Mouse (Mus musculus) embryonic stem cell, embryonic (primary cell): ENCODE results near the gene Ncln.

Experiments
- CTCF ChIA-PET, 4 experiments: fragments of 300-600 bp in 2 of 4; fragments of 350-600 bp in 2 of 4; sonication (Branson Sonifier 250); formaldehyde crosslinking; loops; one replicate each; lab custom pipeline; 2022; ENCODE audit warnings: inconsistent platforms in 2 of 4; lab: Charles Lee
- POLR2A ChIA-PET, 4 experiments: fragments of 300-600 bp in 2 of 4; fragments of 350-600 bp in 2 of 4; sonication (Branson Sonifier 250); formaldehyde crosslinking; loops; one replicate each; lab custom pipeline; 2022; ENCODE audit warnings: antibody characterized with exemption in 4 of 4, inconsistent platforms in 1 of 4; lab: Charles Lee

Ncln gene

GRCm38 (mm10) chr10:81496264-81496901 lies at the start of gene Ncln:
Ncln (minus strand) TSS chr10:81496392.
- ChIA-PET POLR2A (interaction anchor here (0.5 to 5.5 kb wide), 53 partner anchors 8 to 567 kb away, joined by 3 to 60 read pairs (median 4); partner anchors contain the start of genes Pip5k1c (in 2 of the 4), Cactin (in 1 of the 4), Celf5 (in 1 of the 4) and Eef2 (in 1 of the 4)), CTCF (interaction anchor here (0.5 to 2.5 kb wide), 31 partner anchors 8 to 615 kb away, joined by 3 to 13 read pairs (median 3); partner anchors contain the start of genes Celf5 (in 2 of the 4), Gna11 (in 1 of the 4) and Pip5k1c (in 1 of the 4))

- ChIA-PET CTCF (interaction anchor here in 2 of 4 experiments (0.6 to 12.9 kb wide), 10 partner anchors 7 to 1377 kb away, joined by 3 to 175 read pairs (median 4); partner anchors contain the start of genes Celf5 (in 1 of the 2), Ncln (in 1 of the 2) and Pip5k1c (in 1 of the 2)), POLR2A (interaction anchor here in 3 of 4 experiments (0.5 to 3.3 kb wide), 28 partner anchors 9 to 1617 kb away, joined by 3 to 9 read pairs (median 4); partner anchors contain the start of genes Ankrd24 (in 1 of the 3), Apba3 (in 1 of the 3), Cactin (in 1 of the 3) and Dohh (in 1 of the 3))
Observed at GRCm38 (mm10) chr10:81545161-81545747, 49.1 kb upstream of the Ncln start, which contains the start of gene Gna11. Gna11 (minus strand) TSS chr10:81545190.

- CTCF ChIA-PET = interaction anchor here in 3 of 4 experiments (0.6 to 12.9 kb wide), 13 partner anchors 8 to 304 kb away, joined by 3 to 175 read pairs (median 4); partner anchors contain the start of genes Cactin (in 1 of the 3), Celf5 (in 1 of the 3), Fzr1 (in 1 of the 3) and Ncln (in 1 of the 3)
- POLR2A ChIA-PET = interaction anchor here in 3 of 4 experiments (0.5 to 3.3 kb wide), 25 partner anchors 8 to 252 kb away, joined by 3 to 9 read pairs (median 3); partner anchors contain the start of genes Ankrd24 (in 1 of the 3), Cactin (in 1 of the 3), Dohh (in 1 of the 3) and Fzr1 (in 1 of the 3)
Observed at GRCm38 (mm10) chr10:81544296-81545160, 48.3 kb upstream of the Ncln start.

GRCm38 (mm10) chr10:81543633-81544032 lies 47.4 kb upstream of the Ncln start:
- CTCF ChIA-PET = interaction anchor here in 3 of 4 experiments (0.6 to 12.9 kb wide), 11 partner anchors 8 to 223 kb away, joined by 3 to 175 read pairs (median 5); partner anchors contain the start of gene Cactin (in 1 of the 3)
- POLR2A ChIA-PET = interaction anchor here (0.5 to 4.9 kb wide), 19 partner anchors 9 to 142 kb away, joined by 3 to 20 read pairs (median 3); partner anchors contain the start of gene Ncln (in 1 of the 4)

GRCm38 (mm10) chr10:81542727-81543460 lies 46.7 kb upstream of the Ncln start:
- ChIA-PET CTCF (interaction anchor here in 3 of 4 experiments (0.6 to 12.9 kb wide), 10 partner anchors 8 to 129 kb away, joined by 3 to 175 read pairs (median 4); no protein-coding TSS in a partner anchor), POLR2A (interaction anchor here (0.7 to 4.9 kb wide), 15 partner anchors 8 to 141 kb away, joined by 3 to 20 read pairs (median 3); partner anchors contain the start of gene Ncln (in 1 of the 4))

GRCm38 (mm10) chr10:81541803-81542202 lies 45.6 kb upstream of the Ncln start:
- ChIA-PET POLR2A (interaction anchor here in 2 of 4 experiments (0.6 to 4.9 kb wide), 5 partner anchors 9 to 146 kb away, joined by 3 to 20 read pairs (median 4); no protein-coding TSS in a partner anchor), CTCF (interaction anchor here in 2 of 4 experiments (0.8 to 12.9 kb wide), 4 partner anchors 11 to 39 kb away, joined by 3 to 175 read pairs (median 4); no protein-coding TSS in a partner anchor)

- ChIA-PET POLR2A (interaction anchor here in 2 of 4 experiments (0.6 to 4.9 kb wide), 3 partner anchors 11 to 146 kb away, joined by 3 to 20 read pairs (median 4); no protein-coding TSS in a partner anchor), CTCF (interaction anchor here in 1 of 4 experiments (1.2 to 12.9 kb wide), 2 partner anchors 11 to 23 kb away, joined by 3 to 175 read pairs; no protein-coding TSS in a partner anchor)
Observed at GRCm38 (mm10) chr10:81541363-81541762, 45.2 kb upstream of the Ncln start.

GRCm38 (mm10) chr10:81538321-81539048 lies 42.3 kb upstream of the Ncln start:
- ChIA-PET POLR2A (interaction anchor here in 2 of 4 experiments (0.6 to 4.9 kb wide), 5 partner anchors 14 to 607 kb away, joined by 3 to 20 read pairs (median 5); no protein-coding TSS in a partner anchor), CTCF (interaction anchor here (0.7 to 12.9 kb wide), 10 partner anchors 11 to 246 kb away, joined by 3 to 175 read pairs (median 4); partner anchors contain the start of genes Celf5 (in 1 of the 4) and Pip5k1c (in 1 of the 4))

GRCm38 (mm10) chr10:81537429-81537828 lies 41.2 kb upstream of the Ncln start:
- CTCF ChIA-PET = interaction anchor here (0.6 to 12.9 kb wide), 12 partner anchors 13 to 294 kb away, joined by 3 to 175 read pairs (median 5); partner anchors contain the start of genes Aes (in 1 of the 4) and Pip5k1c (in 1 of the 4)
- POLR2A ChIA-PET = interaction anchor here in 3 of 4 experiments (0.6 to 3.3 kb wide), 7 partner anchors 13 to 715 kb away, joined by 3 to 16 read pairs (median 4); partner anchors contain the start of genes Ankrd24 (in 1 of the 3), Ncln (in 1 of the 3) and Sirt6 (in 1 of the 3)

GRCm38 (mm10) chr10:81536734-81537133 lies 40.5 kb upstream of the Ncln start:
- POLR2A ChIA-PET = interaction anchor here in 3 of 4 experiments (0.5 to 3.3 kb wide), 24 partner anchors 9 to 714 kb away, joined by 3 to 16 read pairs (median 4); partner anchors contain the start of genes Ncln (in 2 of the 3), Ankrd24 (in 1 of the 3), Gna11 (in 1 of the 3) and Sirt6 (in 1 of the 3)
- CTCF ChIA-PET = interaction anchor here (0.6 to 12.9 kb wide), 38 partner anchors 10 to 1682 kb away, joined by 3 to 175 read pairs (median 4); partner anchors contain the start of genes Fzr1 (in 2 of the 4), Pip5k1c (in 2 of the 4), Aes (in 1 of the 4) and Ptbp1 (in 1 of the 4)

- ChIA-PET POLR2A (interaction anchor here in 3 of 4 experiments (0.9 to 3.3 kb wide), 7 partner anchors 20 to 243 kb away, joined by 3 to 16 read pairs (median 4); partner anchors contain the start of genes Cactin (in 1 of the 3) and Pip5k1c (in 1 of the 3)), CTCF (interaction anchor here in 2 of 4 experiments (0.6 to 12.9 kb wide), 9 partner anchors 17 to 242 kb away, joined by 3 to 175 read pairs (median 4); partner anchors contain the start of genes Ncln (in 1 of the 2) and Pip5k1c (in 1 of the 2))
Observed at GRCm38 (mm10) chr10:81534826-81535225, 38.6 kb upstream of the Ncln start.

GRCm38 (mm10) chr10:81526779-81527178 lies 30.6 kb upstream of the Ncln start:
- POLR2A ChIA-PET = interaction anchor here in 2 of 4 experiments (1.0 to 5.9 kb wide), 6 partner anchors 18 to 178 kb away, joined by 3 to 48 read pairs (median 8); no protein-coding TSS in a partner anchor

GRCm38 (mm10) chr10:81525017-81525694 lies 29.0 kb upstream of the Ncln start:
- CTCF ChIA-PET = interaction anchor here (0.5 to 7.1 kb wide), 23 partner anchors 10 to 350 kb away, joined by 3 to 43 read pairs (median 4); partner anchors contain the start of gene Celf5 (in 1 of the 4)
- POLR2A ChIA-PET = interaction anchor here in 3 of 4 experiments (0.9 to 5.9 kb wide), 8 partner anchors 17 to 123 kb away, joined by 3 to 48 read pairs (median 5); partner anchors contain the start of gene S1pr4 (in 1 of the 3)

More at GRCm38 (mm10) chr10:81526779-81527178, 30.6 kb upstream of the Ncln start:
- CTCF ChIA-PET = interaction anchor here (0.6 to 7.1 kb wide), 30 partner anchors 8 to 328 kb away, joined by 3 to 43 read pairs (median 4); partner anchors contain the start of gene Pip5k1c (in 1 of the 4)
